Mouse (Mus musculus): ENCODE measurements around the gene Pex14. TPM values are rescaled to one million over a fixed set of nuclear protein-coding genes. Genes with fewer than 3 reads are reported as not detected.

Pex14 gene
- polyA plus RNA-seq, 1 experiment from 2014 or later, result 55.6 TPM

GRCm38 (mm10) chr4:148925589-148926359 is 173.9 kb downstream of the Pex14 start:
- Histone ChIP-seq H3K27me3 (ENCODE audit: insufficient read depth, low read length) (0 out of 2 replicates have a peak, but pooled peaks cover 5% of the 10 kb centered on the region), H3K27ac (peak overlapping the region; percentile 63), H3K36me3 (ENCODE audit: insufficient read depth, low read length) (no peaks in the 10 kb centered on the region), H3K4me1 (replicated peaks; ENCODE audit: insufficient read depth, low read length) (peaks cover 60% of the 10 kb centered on the region), H3K4me3 (replicated peaks; ENCODE audit: low read depth, low read length) (no peak overlapping the region), H3K9me3 (replicated peaks; ENCODE audit: low read length) (no peaks in the 10 kb centered on the region), H3K4me2 (ENCODE audit: low read length) (0 out of 2 replicates have a peak overlapping the region, but pooled peaks have one; percentile 12), H3K9ac (ENCODE audit: low read depth, low read length) (no peak overlapping the region)
- peak; percentile 27; the same call in 1 of the 2 replicates for ATAC-seq (replicated peaks; ENCODE audit: low FRiP score, low read depth)
- no peak for TF ChIP-seq CTCF (IDR thresholded peaks at IDR 0.05; ENCODE audit: low read depth)
- DNase-seq (ENCODE audit: low spot score), result peak; percentile 60
- 33% methylated on average over 18 of the region's 18 CpGs for WGBS

GRCm38 (mm10) chr4:148923976-148924375 is 175.7 kb downstream of the Pex14 start:
- H3K4me1 ChIP-seq (replicated peaks; ENCODE audit: insufficient read depth, low read length), result peaks cover 72% of the 10 kb centered on the region
- H3K27me3 ChIP-seq (ENCODE audit: insufficient read depth, low read length), result 0 out of 2 replicates have a peak, but pooled peaks cover 5% of the 10 kb centered on the region
- ATAC-seq (replicated peaks; ENCODE audit: low FRiP score, low read depth) (no peak), DNase-seq (ENCODE audit: low spot score) (peak; percentile 80)
- H3K4me3 ChIP-seq (replicated peaks; ENCODE audit: low read depth, low read length), result no peak overlapping the region
- no peaks in the 10 kb centered on the region for H3K36me3 ChIP-seq (ENCODE audit: insufficient read depth, low read length)
- peak overlapping the region; percentile 55 for H3K27ac ChIP-seq
- no peak overlapping the region for H3K9ac ChIP-seq (ENCODE audit: low read depth, low read length)
- WGBS, result 31% methylated on average over 8 of the region's 8 CpGs
- H3K4me2 ChIP-seq (ENCODE audit: low read length), result no peak overlapping the region
- TF ChIP-seq CTCF (IDR thresholded peaks at IDR 0.05; ENCODE audit: low read depth), result no peak
- H3K9me3 ChIP-seq (replicated peaks; ENCODE audit: low read length), result no peaks in the 10 kb centered on the region

- no peak for TF ChIP-seq CTCF (IDR thresholded peaks at IDR 0.05; ENCODE audit: low read depth)
- Histone ChIP-seq H3K4me1 (replicated peaks; ENCODE audit: insufficient read depth, low read length) (peaks cover 72% of the 10 kb centered on the region), H3K27me3 (ENCODE audit: insufficient read depth, low read length) (0 out of 2 replicates have a peak, but pooled peaks cover 5% of the 10 kb centered on the region), H3K9ac (ENCODE audit: low read depth, low read length) (no peak overlapping the region), H3K36me3 (ENCODE audit: insufficient read depth, low read length) (no peaks in the 10 kb centered on the region), H3K4me3 (replicated peaks; ENCODE audit: low read depth, low read length) (no peak overlapping the region), H3K4me2 (ENCODE audit: low read length) (no peak overlapping the region), H3K27ac (peak overlapping the region; percentile 55), H3K9me3 (replicated peaks; ENCODE audit: low read length) (no peaks in the 10 kb centered on the region)
- ATAC-seq (replicated peaks; ENCODE audit: low FRiP score, low read depth), result no peak
- peak; percentile 47 for DNase-seq (ENCODE audit: low spot score)
- WGBS, result 28% methylated on average over 9 of the region's 9 CpGs
These were observed 176.3 kb downstream of the Pex14 start for GRCm38 (mm10) chr4:148923414-148923813.

GRCm38 (mm10) chr4:148922221-148922700 is 177.4 kb downstream of the Pex14 start:
- H3K27ac ChIP-seq, result peak overlapping the region; percentile 55
- no peak overlapping the region; the same call in 1 of the 2 replicates for H3K4me3 ChIP-seq (replicated peaks; ENCODE audit: low read depth, low read length)
- peaks cover 75% of the 10 kb centered on the region for H3K4me1 ChIP-seq (replicated peaks; ENCODE audit: insufficient read depth, low read length)
- 12% methylated on average over 16 of the region's 16 CpGs for WGBS
- no peak for TF ChIP-seq CTCF (IDR thresholded peaks at IDR 0.05; ENCODE audit: low read depth)
- 0 out of 2 replicates have a peak overlapping the region, but pooled peaks have one; percentile 8 for H3K9ac ChIP-seq (ENCODE audit: low read depth, low read length)
- DNase-seq (ENCODE audit: low spot score) (peak; percentile 73), ATAC-seq (replicated peaks; ENCODE audit: low FRiP score, low read depth) (peak; percentile 22; the same call in 1 of the 2 replicates)
- peak overlapping the region; percentile 30 for H3K4me2 ChIP-seq (ENCODE audit: low read length)
- no peaks in the 10 kb centered on the region for H3K36me3 ChIP-seq (ENCODE audit: insufficient read depth, low read length)
- no peaks in the 10 kb centered on the region for H3K9me3 ChIP-seq (replicated peaks; ENCODE audit: low read length)
- H3K27me3 ChIP-seq (ENCODE audit: insufficient read depth, low read length), result 0 out of 2 replicates have a peak, but pooled peaks cover 5% of the 10 kb centered on the region

GRCm38 (mm10) chr4:148920610-148921009 is 179.1 kb downstream of the Pex14 start:
- Histone ChIP-seq H3K36me3 (ENCODE audit: insufficient read depth, low read length) (no peaks in the 10 kb centered on the region), H3K9me3 (replicated peaks; ENCODE audit: low read length) (no peaks in the 10 kb centered on the region), H3K4me2 (ENCODE audit: low read length) (peak overlapping the region; percentile 1; the same call in 1 of the 2 replicates), H3K4me1 (replicated peaks; ENCODE audit: insufficient read depth, low read length) (peaks cover 60% of the 10 kb centered on the region), H3K4me3 (replicated peaks; ENCODE audit: low read depth, low read length) (no peak overlapping the region), H3K27me3 (ENCODE audit: insufficient read depth, low read length) (0 out of 2 replicates have a peak, but pooled peaks cover 5% of the 10 kb centered on the region), H3K27ac (peak overlapping the region; percentile 72), H3K9ac (ENCODE audit: low read depth, low read length) (no peak overlapping the region)
- ATAC-seq (replicated peaks; ENCODE audit: low FRiP score, low read depth) (no peak), DNase-seq (ENCODE audit: low spot score) (no peak)
- WGBS, result 12% methylated on average over 11 of the region's 11 CpGs
- no peak; the same call in 1 of the 2 replicates for TF ChIP-seq CTCF (IDR thresholded peaks at IDR 0.05; ENCODE audit: low read depth)

GRCm38 (mm10) chr4:148918707-148919447 is 180.8 kb downstream of the Pex14 start:
- DNase-seq (ENCODE audit: low spot score), result peak; percentile 84
- H3K4me3 ChIP-seq (replicated peaks; ENCODE audit: low read depth, low read length), result no peak overlapping the region
- H3K27me3 ChIP-seq (ENCODE audit: insufficient read depth, low read length), result 0 out of 2 replicates have a peak, but pooled peaks cover 5% of the 10 kb centered on the region
- 0 out of 2 replicates have a peak overlapping the region, but pooled peaks have one; percentile 24 for H3K9ac ChIP-seq (ENCODE audit: low read depth, low read length)
- WGBS, result 27% methylated on average over 15 of the region's 15 CpGs
- H3K4me1 ChIP-seq (replicated peaks; ENCODE audit: insufficient read depth, low read length), result peaks cover 62% of the 10 kb centered on the region
- H3K36me3 ChIP-seq (ENCODE audit: insufficient read depth, low read length), result no peaks in the 10 kb centered on the region
- peak overlapping the region; percentile 72 for H3K27ac ChIP-seq
- H3K9me3 ChIP-seq (replicated peaks; ENCODE audit: low read length), result no peaks in the 10 kb centered on the region
- no peak overlapping the region for H3K4me2 ChIP-seq (ENCODE audit: low read length)
- TF ChIP-seq CTCF (IDR thresholded peaks at IDR 0.05; ENCODE audit: low read depth), result no peak
- ATAC-seq (replicated peaks; ENCODE audit: low FRiP score, low read depth), result peak; percentile 37; the same call in 1 of the 2 replicates
